Mouse (Mus musculus) layer of hippocampus, adult 11-12 months (tissue): ENCODE data around the gene C8g.

Experiments used
- DNase-seq: peaks from one replicate; pipeline ENCODE4 v3.0.0; 2022; ENCODE audit warnings: low spot score

The C8g gene

GRCm38 (mm10) chr2:25500576-25501405 is 728 bp downstream of the C8g start, which contains the start of gene Fbxw5:
Fbxw5 (plus strand) TSS chr2:25500750.
- peak; percentile 81 for DNase-seq

DNA sequence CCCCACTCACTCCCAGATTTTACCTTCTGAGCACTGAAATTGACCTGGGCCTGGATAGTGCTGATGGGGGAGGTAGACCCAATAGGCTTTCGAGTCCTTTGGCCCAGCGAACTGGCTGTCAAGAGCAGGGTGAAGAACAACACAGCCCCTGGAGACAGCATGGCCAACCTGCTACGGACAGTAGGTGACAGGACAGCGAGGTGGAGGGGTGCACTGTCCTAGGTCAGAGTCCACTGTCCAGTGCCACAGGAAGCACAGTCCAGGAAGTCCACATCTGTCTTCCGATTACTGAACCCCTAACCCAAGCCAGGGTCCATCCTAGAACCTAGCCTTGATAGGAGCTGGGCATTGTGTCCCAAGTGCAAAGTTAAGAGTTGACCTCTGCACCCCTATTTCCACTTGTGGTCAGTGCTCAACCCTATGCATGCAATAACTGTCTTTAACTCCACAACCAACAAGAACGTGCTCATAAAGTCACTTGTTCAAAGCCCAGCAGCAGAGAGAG is 1.4 kb downstream of the C8g start:
- no peak for DNase-seq

DNA sequence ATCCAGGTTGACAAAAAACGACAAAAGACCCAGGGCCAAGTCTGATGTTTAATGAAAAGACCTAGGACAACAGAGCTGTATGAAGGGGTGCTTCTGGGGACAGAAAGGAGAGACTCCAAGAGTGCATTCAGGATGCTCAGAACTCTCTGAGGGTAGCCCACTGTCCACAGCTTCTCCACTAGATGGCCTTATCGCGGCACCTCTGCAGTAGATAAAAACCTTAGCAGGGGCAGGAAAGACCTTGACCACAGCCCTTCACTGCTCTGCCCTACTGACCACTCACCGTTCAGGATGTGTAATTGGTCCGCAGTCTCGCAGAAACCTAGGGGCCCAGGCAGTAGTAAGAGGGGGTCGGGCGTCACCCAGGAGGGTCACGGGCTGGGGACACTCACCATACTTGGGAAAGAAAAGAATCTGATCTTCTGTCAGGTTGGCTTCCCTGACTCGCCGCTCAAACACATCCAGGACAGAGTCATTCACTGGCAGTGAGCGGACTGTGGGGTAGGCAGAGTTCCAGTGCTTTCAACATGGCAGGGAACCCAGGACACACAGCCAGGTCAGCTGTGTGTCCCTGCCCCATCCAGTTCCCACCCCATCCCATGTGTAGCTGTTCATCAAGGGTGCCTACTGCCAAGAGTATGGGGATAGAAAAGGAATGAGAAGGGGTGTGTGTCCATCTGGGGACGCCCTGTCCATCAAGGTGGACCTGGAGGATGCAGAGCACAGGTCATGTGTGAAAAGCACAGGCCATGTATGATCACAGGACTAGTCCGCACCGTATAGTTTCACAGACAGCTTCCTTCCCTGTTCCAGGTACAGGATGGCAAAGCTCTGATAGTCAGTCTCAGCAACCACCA is 2.7 kb downstream of the C8g start:
- DNase-seq: no peak

GRCm38 (mm10) chr2:25497846-25498575 is 3.5 kb downstream of the C8g start:
- DNase-seq: no peak

DNA sequence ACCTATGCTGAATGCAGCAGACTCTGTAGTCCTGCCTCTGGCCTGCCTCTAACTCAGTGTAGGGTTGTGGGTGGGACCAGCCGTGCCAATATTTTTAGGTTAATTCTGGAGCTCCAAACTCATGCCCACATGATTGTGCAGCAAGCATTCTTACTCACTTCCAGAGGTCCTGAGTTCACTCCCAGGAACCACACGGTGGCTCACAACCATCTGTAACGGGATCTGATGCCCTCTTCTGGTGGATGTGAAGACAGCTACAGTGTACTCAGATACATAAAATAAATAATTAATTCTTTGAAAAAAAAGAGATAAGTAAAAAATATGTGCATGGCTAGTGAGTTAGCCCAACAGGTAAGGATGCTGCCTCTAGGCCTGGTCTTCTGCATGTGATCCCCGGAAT is 5.1 kb downstream of the C8g start:
- DNase-seq: no peak

- DNase-seq: no peak
Observed at GRCm38 (mm10) chr2:25493476-25493961, 8.0 kb downstream of the C8g start, which contains the start of gene Lcn12. Lcn12 (minus strand) TSS chr2:25493911.

DNA sequence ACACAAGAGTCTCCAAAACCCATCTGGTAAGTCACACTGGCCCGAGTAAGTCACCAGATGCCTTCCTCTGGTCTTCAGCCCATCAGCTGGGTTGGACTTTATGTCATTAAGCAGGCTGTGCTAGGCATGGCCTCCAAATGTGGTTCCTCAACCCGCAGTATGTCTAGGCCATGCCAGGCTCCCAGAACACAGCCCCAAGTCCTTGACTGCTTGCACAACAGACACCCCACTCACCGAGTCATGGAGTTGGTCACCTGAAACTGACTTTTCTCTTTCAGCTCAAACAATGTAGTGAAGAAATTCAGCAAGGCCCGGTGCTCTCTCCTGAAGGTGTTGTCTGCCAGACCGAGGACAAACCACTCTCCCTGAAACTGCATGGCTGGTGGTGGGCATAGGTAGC is 8.5 kb downstream of the C8g start:
- DNase-seq: no peak

GRCm38 (mm10) chr2:25488671-25489068 is 12.8 kb downstream of the C8g start:
- DNase-seq: no peak

DNA sequence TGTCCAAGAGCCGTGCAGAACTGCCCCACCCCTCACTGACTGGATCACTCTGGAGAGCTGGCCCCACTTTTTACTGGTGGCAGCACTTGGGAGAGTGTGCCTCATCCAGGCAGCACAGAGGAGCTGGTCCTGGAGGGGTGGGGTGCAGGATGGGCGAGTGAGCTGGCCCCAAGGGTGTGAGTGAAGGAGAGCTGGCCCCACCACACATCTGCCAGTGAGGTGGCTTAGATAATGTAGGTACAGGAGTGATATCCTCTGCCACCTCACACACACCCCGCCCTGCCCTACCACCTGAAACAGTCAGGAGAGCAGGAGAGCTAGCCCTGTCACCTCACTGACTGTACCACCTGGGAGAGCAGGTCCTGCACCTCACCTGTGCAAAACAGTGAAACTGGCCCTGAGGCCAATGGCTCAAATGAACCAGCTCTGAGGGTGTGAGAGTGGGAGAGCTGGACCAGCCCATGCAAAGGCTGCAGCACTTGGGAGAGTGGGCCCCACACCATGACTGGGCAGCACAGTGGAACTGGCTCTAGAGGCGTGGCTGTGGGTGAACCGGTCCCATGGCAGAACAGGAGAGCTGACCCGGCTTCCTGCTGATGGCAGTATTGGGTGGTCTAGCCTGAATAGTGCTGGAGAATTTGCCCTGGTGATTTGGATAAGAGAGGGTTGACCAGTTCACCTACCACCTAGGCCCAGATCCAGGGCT is 13.4 kb downstream of the C8g start:
- DNase-seq: no peak

- no peak for DNase-seq
Observed at GRCm38 (mm10) chr2:25484901-25485647, 16.4 kb downstream of the C8g start.

GRCm38 (mm10) chr2:25482969-25483368 is 18.6 kb downstream of the C8g start:
- no peak for DNase-seq

DNA sequence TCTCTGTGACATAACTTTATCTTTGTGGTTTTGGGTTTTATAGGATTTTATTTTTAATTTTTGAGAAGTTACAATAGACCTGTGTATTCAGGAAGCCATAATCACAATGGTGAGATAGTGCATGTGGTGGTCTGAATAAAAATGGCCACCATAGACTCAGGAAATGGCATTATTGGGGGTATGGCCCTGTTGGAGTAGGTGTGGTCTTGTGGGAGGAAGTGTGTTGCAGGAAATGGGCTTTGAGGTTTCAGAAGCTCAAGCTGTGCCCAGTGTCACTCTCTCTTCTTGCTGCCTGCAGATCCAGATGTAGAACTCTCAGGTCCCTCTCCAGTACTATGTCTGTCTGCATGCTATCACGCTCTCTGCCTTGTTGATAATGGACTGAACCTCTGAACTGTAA is 21.0 kb downstream of the C8g start:
- DNase-seq: no peak

- no peak for DNase-seq
Observed at GRCm38 (mm10) chr2:25479551-25480311, 21.8 kb downstream of the C8g start.

DNA sequence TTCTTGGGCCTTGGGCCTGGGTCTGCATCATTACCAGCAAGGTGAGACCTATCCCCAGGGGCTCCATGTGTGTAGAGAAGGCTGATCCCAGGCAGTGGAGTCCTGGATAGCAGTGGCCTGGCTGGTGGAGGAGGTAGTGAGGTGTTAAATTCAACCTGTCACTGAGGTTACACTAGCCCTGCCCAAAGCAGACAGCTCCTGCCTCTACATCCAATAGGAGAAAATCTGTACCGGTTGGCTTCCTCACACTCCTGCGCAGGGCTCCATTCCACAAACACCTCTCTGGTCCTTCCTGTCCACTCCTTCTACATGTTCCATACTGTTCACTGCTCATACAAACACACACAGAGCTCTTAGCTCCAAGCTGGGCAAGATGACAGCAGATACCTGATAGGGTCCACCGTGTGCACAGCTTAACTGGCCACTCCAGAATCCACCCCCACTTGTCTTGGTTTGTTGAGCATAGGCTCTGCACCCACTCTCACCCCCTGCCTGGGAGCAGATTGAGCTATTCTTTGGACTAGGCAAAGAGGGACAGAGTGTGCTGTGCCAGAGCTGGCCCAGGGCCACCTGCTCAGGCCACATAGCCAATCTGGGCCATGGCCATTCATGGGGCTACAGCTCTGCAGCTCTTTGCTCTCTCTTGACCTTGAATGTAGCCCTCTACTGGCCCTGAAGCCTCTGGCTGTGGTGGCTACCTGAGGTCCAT is 23.4 kb downstream of the C8g start:
- DNase-seq: peak; percentile 75

GRCm38 (mm10) chr2:25477541-25477940 is 24.0 kb downstream of the C8g start:
- DNase-seq: no peak

DNA sequence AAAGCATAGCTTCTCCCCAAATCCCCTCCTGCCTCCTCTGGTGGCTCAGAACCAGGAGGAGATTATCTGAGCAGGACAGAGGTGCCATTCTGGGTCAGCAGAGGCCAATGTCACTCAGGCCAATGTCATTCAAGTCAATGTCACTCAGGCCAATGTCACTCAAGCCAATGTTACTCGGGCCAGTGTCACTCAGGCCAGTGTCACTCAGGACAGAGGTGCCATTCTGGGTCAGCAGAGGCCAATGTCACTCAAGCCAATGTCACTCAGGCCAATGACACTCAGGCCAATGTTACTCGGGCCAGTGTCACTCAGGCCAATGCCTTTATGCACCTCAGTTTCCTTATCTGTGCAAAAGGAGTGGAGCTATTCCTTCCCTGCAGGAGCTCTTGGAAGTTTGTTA is 29.0 kb downstream of the C8g start:
- DNase-seq: no peak

DNA sequence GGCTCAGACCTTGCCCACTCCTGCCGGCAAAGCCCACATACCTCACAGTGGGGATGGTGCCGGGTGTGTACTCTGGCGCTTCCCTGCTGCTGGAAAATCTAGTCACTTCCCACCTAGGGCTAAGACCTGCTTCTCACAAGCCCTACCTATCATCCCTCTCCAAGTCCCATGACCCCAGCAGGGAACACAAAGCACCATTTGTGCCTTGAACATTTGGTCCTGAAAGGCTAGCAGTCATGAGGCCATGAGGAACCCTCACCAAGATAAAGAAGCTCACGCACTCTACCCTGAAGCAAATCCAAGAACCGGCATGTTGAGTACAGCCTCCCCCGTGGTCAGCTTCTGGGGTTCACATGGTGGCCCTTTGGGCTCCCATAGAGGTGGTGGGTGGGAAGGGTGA is 31.6 kb downstream of the C8g start, which contains the start of gene Ptgds:
Gene Ptgds, minus strand, starts transcription at position 78 of the 400 bp plus-strand sequence.
- DNase-seq: no peak

- DNase-seq: peak; percentile 76
Observed at GRCm38 (mm10) chr2:25468962-25469915, 32.3 kb downstream of the C8g start.
